Mouse (Mus musculus): ENCODE results near the gene H2-K1. TPM values are rescaled to one million over a fixed set of nuclear protein-coding genes. Genes with fewer than 3 reads are reported as not detected.

Gene H2-K1
- total and polyA plus RNA-seq, 3 experiments = 1,734 to 2,472 (median 1,753) TPM

DNA sequence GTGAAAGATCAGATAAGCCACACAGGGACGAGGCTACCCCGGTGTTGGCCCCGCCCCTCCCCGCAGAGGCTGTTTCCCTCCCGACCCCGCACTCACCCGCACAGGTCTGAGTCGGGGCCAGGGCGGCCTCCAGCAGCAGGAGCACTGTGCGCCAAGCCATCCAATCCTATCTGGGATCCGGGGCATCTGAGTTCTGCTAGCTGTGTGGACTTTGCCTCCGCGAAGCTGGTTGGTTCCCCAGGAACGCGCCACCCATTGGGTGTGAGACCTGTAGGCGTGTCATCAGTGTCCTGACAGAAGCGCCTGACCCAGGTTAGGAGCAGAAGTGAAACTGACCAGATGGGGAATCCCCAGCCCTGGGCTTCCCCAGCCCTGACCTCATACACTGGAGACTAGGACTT, 21.5 kb downstream of the H2-K1 start (continued):
- peak; percentile 80 for TF ChIP-seq TCF12 (IDR thresholded peaks at IDR 0.05; ENCODE audit: low read depth, low read length)
- no peak for TF ChIP-seq CHD1 (IDR thresholded peaks at IDR 0.05; ENCODE audit: low read depth, low read length)
- TF ChIP-seq MAZ (IDR thresholded peaks at IDR 0.05; ENCODE audit: low read depth, low read length) = no peak
- TF ChIP-seq USF1 (IDR thresholded peaks at IDR 0.05; ENCODE audit: low read depth, low read length) = no peak
- peak; percentile 72 for TF ChIP-seq ZMIZ1 (IDR thresholded peaks at IDR 0.05; ENCODE audit: low read depth, low read length)
- peak; percentile 69 for TF ChIP-seq MAX (IDR thresholded peaks at IDR 0.05; ENCODE audit: low read length)
- no peak for TF ChIP-seq MAFK (IDR thresholded peaks at IDR 0.05; ENCODE audit: insufficient replicate concordance, low read length)
- TF ChIP-seq MYC (IDR thresholded peaks at IDR 0.05; ENCODE audit: low read depth, low read length) = 0 out of 2 replicates have a peak, but pooled peaks have one; percentile 60
- TF ChIP-seq ZNF384 (IDR thresholded peaks at IDR 0.05; ENCODE audit: low read depth, low read length) = no peak
- TF ChIP-seq RCOR1 (conservative IDR thresholded peaks at IDR 0.05; ENCODE audit: low read depth, low read length) = peak; percentile 37; the same call in 1 of the 2 replicates
- TF ChIP-seq TBP (conservative IDR thresholded peaks at IDR 0.05; ENCODE audit: low read depth, low read length) = peak; percentile 78

DNA sequence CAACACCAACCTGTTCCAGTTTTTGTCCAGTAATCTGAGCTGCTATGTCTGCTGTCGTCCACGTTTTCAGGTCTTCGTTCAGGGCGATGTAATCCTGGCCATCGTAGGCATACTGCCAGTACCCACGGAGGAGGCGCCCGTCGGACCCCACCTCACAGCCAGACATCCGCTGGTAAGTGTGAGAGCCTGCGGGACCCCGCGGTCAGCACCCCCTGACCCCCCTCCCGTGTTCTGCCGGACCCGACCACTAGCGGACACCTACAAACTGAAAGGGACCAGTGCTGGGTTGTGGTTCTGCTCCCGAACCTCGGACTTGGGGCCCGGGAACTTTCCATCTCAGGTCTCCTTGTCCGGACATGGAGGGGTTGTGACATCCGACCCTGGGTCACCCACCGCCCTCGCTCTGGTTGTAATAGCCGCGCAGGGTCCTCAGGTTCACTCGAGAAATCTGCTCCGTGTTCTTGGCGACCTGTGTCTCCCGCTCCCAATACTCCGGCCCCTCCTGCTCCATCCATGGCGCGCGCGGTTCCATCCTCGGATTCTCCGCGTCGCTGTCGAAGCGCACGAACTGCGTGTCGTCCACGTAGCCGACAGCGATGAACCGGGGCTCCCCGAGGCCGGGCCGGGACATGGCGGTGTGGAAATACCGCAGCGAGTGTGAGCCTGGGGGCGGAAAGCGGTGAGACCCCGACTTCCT, 22.1 kb downstream of the H2-K1 start:
- Histone ChIP-seq H3K9ac (ENCODE audit: insufficient read depth, low read depth) (peak overlapping the region; percentile 31), H3K9me3 (replicated peaks; ENCODE audit: low read length) (no peaks in the 10 kb centered on the region), H3K4me1 (ENCODE audit: control insufficient read depth in 1 of 2, insufficient read depth in 2 of 2) (peaks cover 6 to 18% of the 10 kb centered on the region in 2 experiments; a peak in 3 of 4 replicates), H3K36me3 (replicated peaks in 1 of 2; ENCODE audit: control insufficient read depth in 1 of 2, insufficient read depth in 1 of 2, low read length in 1 of 2) (peaks cover 0 to 12% of the 10 kb centered on the region in 2 experiments), H3K4me3 (replicated peaks in 1 of 3; ENCODE audit: low read depth in 2 of 3, low read length in 2 of 3, poor library complexity in 1 of 3) (peak overlapping the region; percentile 52 to 70 (median 69)), H3K79me2 (replicated peaks; ENCODE audit: control insufficient read depth, extremely low read depth, insufficient read depth, poor library complexity, severe bottlenecking) (no peaks in the 10 kb centered on the region), H3K4me2 (ENCODE audit: insufficient read depth, low read depth, poor library complexity, severe bottlenecking) (peak overlapping the region; percentile 32), H3K27me3 (replicated peaks) (no peaks in the 10 kb centered on the region), H3K27ac (ENCODE audit: insufficient read depth, low read depth) (peak overlapping the region; percentile 16; the same call in 1 of the 2 replicates)
- TF ChIP-seq RAD21 (IDR thresholded peaks at IDR 0.05; ENCODE audit: low read depth, low read length) = no peak
- TF ChIP-seq CHD1 (IDR thresholded peaks at IDR 0.05; ENCODE audit: low read depth, low read length) = no peak
- TF ChIP-seq HCFC1 (IDR thresholded peaks at IDR 0.05; ENCODE audit: low read depth, low read length) = no peak
- no peak for TF ChIP-seq TBP (conservative IDR thresholded peaks at IDR 0.05; ENCODE audit: low read depth, low read length)
- TF ChIP-seq IRF4 (IDR thresholded peaks at IDR 0.05; ENCODE audit: low read depth, low read length) = no peak
- TF ChIP-seq ETS1 (conservative IDR thresholded peaks at IDR 0.05; ENCODE audit: low read depth, low read length) = no peak
- TF ChIP-seq TCF12 (IDR thresholded peaks at IDR 0.05; ENCODE audit: low read depth, low read length) = no peak
- no peak for TF ChIP-seq BHLHE40 (IDR thresholded peaks at IDR 0.05; ENCODE audit: low read depth, low read length)
- no peak for TF ChIP-seq CTCF (conservative IDR thresholded peaks at IDR 0.05 in 1 of 2, IDR thresholded peaks at IDR 0.05 in 1 of 2; ENCODE audit: low read depth in 2 of 2, low read length in 2 of 2)
- TF ChIP-seq SIN3A (IDR thresholded peaks at IDR 0.05; ENCODE audit: low read length) = no peak
- TF ChIP-seq POLR2AphosphoS2 (IDR thresholded peaks at IDR 0.05; ENCODE audit: low read depth, low read length) = no peak
- DNase-seq (ENCODE audit: extremely low read depth) = no peak
- in situ Hi-C loops (cut with MboI; ENCODE audit: low pct_ligation_motif_present, low pct_unique_long_range_greater_than_20kb, low sequenced_read_pairs) (loop anchor here (25.0 kb wide), 1 partner anchor 1484 kb away; the partner anchor contains the start of gene H2-Q10), dilution Hi-C loops (cut with MboI; ENCODE audit: extremely low pct_ligation_motif_present, extremely low pct_unique_long_range_greater_than_20kb, low sequenced_read_pairs) (no loop called here)
